Mouse (Mus musculus): ENCODE results near the gene Zfp513. TPM values are rescaled to one million over a fixed set of nuclear protein-coding genes. Genes with fewer than 3 reads are reported as not detected.

The Zfp513 gene
- 6.8 and 7.3 TPM in 2 replicates for polyA plus RNA-seq (2015; fragmentation: Nextera tagmentation; extraction: Ambion mirVana)

DNA sequence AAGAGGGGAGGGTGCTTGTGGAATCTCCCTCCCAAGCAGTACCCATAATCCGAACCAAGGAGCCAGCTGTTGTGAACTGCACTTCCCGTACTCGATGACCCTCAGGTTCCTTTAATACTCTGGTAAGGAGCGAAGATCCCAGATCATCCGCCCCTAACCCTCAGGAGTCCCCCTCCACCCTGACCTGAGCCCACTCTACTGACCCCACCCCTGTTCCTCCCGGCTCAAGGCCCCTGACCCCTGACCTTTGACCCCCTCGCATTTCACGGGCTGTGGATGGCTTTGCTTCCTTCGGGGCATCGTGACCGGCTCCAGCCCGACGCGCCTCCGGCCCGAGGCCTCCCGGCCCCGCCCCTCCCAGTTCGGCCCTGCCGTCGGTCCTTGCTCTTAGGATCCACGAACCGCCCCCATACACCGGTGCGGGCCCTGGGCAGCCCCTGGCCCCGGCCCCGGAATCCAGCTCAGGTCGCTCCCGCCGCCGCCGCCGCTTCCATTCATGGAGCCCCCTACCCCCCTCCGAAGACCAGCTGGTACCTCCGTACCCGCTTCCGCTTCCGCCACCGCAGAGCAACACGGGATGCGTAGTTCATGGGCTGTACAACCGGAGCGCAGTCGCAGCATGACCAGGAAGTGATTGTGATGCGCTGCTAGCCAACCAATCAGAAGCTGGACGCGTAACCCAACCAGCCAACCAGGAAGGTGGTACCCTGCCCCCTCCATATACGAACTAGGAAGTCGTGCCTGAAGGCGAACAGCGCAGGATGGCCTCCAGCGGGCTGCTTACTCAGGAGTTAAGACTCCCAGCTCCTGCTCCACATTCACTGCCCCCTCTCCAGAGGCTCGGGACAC lies at the start of gene Zfp513:
Zfp513 (minus strand) TSS at position 562 of the 849 bp plus-strand sequence.
- ATAC-seq: peak; percentile 94
- Histone ChIP-seq H3K27me3 (replicated peaks; ENCODE audit: control insufficient read depth, insufficient read depth, low read length) (no peaks in the 10 kb centered on the region), H3K9ac (ENCODE audit: low read depth, low read length) (peak within 1 kb of the TSS; percentile 75), H3K4me2 (replicated peaks; ENCODE audit: low read depth) (peak within 1 kb of the TSS; percentile 74), H3K4me1 (replicated peaks; ENCODE audit: control insufficient read depth, insufficient read depth, low read length) (no peaks in the 10 kb centered on the region), H3K36me3 (ENCODE audit: control insufficient read depth, insufficient read depth) (peaks cover 62% of the 10 kb centered on the region), H3K9me3 (ENCODE audit: control insufficient read depth) (no peaks in the 10 kb centered on the region; the same call in 1 of the 2 replicates), H3K27ac (ENCODE audit: low read depth, low read length) (peak within 1 kb of the TSS; percentile 82), H3K4me3 (ENCODE audit: low read depth, low read length) (peak within 1 kb of the TSS; percentile 77)
- WGBS: under 1% methylated on average over 52 of the region's 53 CpGs
- no peak for TF ChIP-seq CTCF (IDR thresholded peaks at IDR 0.05; ENCODE audit: low read depth)

DNA sequence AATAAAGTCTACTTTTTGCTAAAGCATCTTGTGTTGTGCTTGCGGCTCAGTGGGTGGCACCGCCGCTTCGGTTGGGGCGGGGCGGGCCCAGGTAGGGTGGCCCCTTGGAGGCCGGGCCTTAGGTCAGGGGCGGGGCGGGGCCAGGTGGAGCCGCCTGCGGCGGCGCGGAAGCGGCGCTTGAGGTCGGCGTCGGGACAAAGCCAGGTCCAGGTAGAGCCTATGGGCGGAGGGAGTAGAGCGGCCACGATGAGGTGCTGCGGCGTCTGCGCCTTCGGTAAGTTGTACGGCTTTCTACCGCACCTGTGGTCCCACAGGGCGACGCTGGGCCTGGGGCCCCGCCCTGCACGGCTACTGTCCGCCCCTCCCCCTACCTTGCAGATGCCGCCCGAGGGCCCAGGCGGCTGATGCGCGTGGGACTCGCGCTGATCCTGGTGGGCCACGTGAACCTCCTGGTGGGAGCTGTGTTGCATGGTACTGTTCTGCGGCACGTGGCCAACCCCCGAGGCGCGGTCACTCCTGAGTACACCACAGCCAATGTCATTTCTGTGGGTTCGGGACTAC lies 49.5 kb upstream of the Zfp513 start, which contains the start of gene Krtcap3:
Krtcap3 (plus strand) TSS at position 151 of the 561 bp plus-strand sequence.
- 16% methylated on average over 47 of the region's 47 CpGs for WGBS
- peak; percentile 89 for ATAC-seq
- H3K27me3 ChIP-seq (replicated peaks; ENCODE audit: control insufficient read depth, insufficient read depth, low read length): no peaks in the 10 kb centered on the region
- H3K4me2 ChIP-seq (replicated peaks; ENCODE audit: low read depth): peak within 1 kb of the TSS; percentile 74
- no peak for TF ChIP-seq CTCF (IDR thresholded peaks at IDR 0.05; ENCODE audit: low read depth)
- H3K4me1 ChIP-seq (replicated peaks; ENCODE audit: control insufficient read depth, insufficient read depth, low read length): no peaks in the 10 kb centered on the region
- H3K4me3 ChIP-seq (ENCODE audit: low read depth, low read length): peak within 1 kb of the TSS; percentile 48
- peak within 1 kb of the TSS; percentile 80 for H3K27ac ChIP-seq (ENCODE audit: low read depth, low read length)
- peak within 1 kb of the TSS; percentile 48 for H3K9ac ChIP-seq (ENCODE audit: low read depth, low read length)
- peaks cover 54% of the 10 kb centered on the region for H3K36me3 ChIP-seq (ENCODE audit: control insufficient read depth, insufficient read depth)
- no peaks in the 10 kb centered on the region for H3K9me3 ChIP-seq (ENCODE audit: control insufficient read depth)

DNA sequence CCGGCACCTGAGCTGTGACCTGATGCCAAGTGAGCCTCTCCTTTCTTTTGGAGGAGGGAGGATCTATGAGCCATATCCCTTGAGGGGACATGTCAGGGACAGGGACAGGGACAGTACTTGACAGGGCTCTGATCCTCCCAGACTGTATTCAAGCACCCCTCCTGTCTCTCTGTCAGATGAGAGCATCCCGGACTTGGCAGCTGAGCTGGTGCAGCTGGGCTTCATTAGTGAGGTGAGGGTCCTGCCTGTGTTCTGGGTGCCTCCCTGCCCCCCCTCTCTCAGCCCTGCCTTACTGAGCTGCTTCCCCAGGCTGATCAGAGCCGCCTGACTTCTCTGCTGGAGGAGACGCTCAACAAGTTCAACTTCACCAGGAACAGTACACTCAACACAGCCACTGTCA lies 48.6 kb upstream of the Zfp513 start:
- Histone ChIP-seq H3K27me3 (replicated peaks; ENCODE audit: control insufficient read depth, insufficient read depth, low read length) (no peaks in the 10 kb centered on the region), H3K36me3 (ENCODE audit: control insufficient read depth, insufficient read depth) (peaks cover 58% of the 10 kb centered on the region), H3K4me3 (ENCODE audit: low read depth, low read length) (no peak overlapping the region), H3K27ac (ENCODE audit: low read depth, low read length) (peak overlapping the region; percentile 54; the same call in 1 of the 2 replicates), H3K9ac (ENCODE audit: low read depth, low read length) (no peak overlapping the region), H3K4me2 (replicated peaks; ENCODE audit: low read depth) (no peak overlapping the region), H3K4me1 (replicated peaks; ENCODE audit: control insufficient read depth, insufficient read depth, low read length) (no peaks in the 10 kb centered on the region), H3K9me3 (ENCODE audit: control insufficient read depth) (no peaks in the 10 kb centered on the region)
- no peak for ATAC-seq
- TF ChIP-seq CTCF (IDR thresholded peaks at IDR 0.05; ENCODE audit: low read depth): no peak
- WGBS: 66% methylated on average over 4 of the region's 4 CpGs

DNA sequence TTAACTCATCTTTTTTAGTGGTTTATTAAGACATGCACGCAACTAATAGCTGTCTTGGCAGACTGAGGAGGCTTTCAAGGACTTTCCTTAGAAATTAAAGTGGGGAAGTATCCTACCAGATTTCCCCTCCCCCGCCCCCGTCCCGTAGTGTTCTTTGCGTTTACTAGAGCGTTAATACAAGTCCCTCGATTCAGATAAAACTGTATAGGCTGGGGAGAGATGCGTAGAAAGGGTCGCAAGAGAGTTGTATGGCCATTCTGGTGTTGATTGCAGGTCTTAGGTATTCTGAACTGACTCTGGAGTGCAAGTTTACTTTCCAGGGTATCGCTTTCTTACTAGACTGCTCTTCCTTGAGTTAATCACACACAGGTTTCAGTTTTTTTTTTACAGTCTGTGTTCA lies 40.1 kb upstream of the Zfp513 start:
- Histone ChIP-seq H3K27me3 (replicated peaks; ENCODE audit: control insufficient read depth, insufficient read depth, low read length) (no peaks in the 10 kb centered on the region), H3K9ac (ENCODE audit: low read depth, low read length) (peak overlapping the region; percentile 98; the same call in 1 of the 2 replicates)

DNA sequence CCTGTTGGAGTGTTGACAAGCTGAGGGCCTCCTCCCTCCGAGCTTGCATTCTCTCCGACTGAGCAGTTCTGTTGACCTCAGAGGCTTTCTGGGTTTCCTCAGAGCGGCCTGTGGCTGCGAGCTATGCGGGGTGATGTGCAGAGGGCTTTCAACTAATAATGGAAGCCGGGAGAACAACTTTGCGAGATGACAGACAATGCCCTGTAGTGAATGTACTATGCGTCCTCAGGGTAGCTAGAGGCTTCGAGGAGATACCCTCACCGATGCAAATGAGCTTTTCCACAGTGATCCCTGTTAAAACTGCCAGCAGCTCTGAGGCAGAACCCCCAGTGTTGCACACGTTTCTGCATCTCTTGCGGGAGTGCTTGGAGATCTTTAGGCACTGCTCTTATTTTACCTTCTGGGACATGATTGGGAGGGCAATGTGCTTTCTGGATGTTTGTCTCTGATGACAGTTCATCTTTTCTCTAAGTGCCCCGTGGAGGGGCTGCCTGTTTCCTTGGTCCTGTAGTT lies 39.5 kb upstream of the Zfp513 start:
- H3K4me1 ChIP-seq (replicated peaks; ENCODE audit: control insufficient read depth, insufficient read depth, low read length): 0 out of 2 replicates have a peak, but pooled peaks cover 7% of the 10 kb centered on the region
- no peaks in the 10 kb centered on the region for H3K9me3 ChIP-seq (ENCODE audit: control insufficient read depth)
- peak overlapping the region; percentile 98 for H3K4me3 ChIP-seq (ENCODE audit: low read depth, low read length)
- ATAC-seq: no peak
- peak overlapping the region; percentile 73 for H3K4me2 ChIP-seq (replicated peaks; ENCODE audit: low read depth)
- no peaks in the 10 kb centered on the region for H3K27me3 ChIP-seq (replicated peaks; ENCODE audit: control insufficient read depth, insufficient read depth, low read length)
- TF ChIP-seq CTCF (IDR thresholded peaks at IDR 0.05; ENCODE audit: low read depth): no peak
- H3K27ac ChIP-seq (ENCODE audit: low read depth, low read length): peak overlapping the region; percentile 100
- H3K36me3 ChIP-seq (ENCODE audit: control insufficient read depth, insufficient read depth): peaks cover 29% of the 10 kb centered on the region
- H3K9ac ChIP-seq (ENCODE audit: low read depth, low read length): peak overlapping the region; percentile 98
- under 1% methylated on average over 13 of the region's 13 CpGs for WGBS

More for the DNA sequence above, 40.1 kb upstream of the Zfp513 start:
- 15% methylated on average over 10 of the region's 10 CpGs for WGBS
- H3K4me1 ChIP-seq (replicated peaks; ENCODE audit: control insufficient read depth, insufficient read depth, low read length): 0 out of 2 replicates have a peak, but pooled peaks cover 7% of the 10 kb centered on the region
- H3K36me3 ChIP-seq (ENCODE audit: control insufficient read depth, insufficient read depth): peaks cover 35% of the 10 kb centered on the region
- H3K9me3 ChIP-seq (ENCODE audit: control insufficient read depth): no peaks in the 10 kb centered on the region
- peak overlapping the region; percentile 73 for H3K4me2 ChIP-seq (replicated peaks; ENCODE audit: low read depth)
- H3K4me3 ChIP-seq (ENCODE audit: low read depth, low read length): peak overlapping the region; percentile 98
- no peak overlapping the region for H3K27ac ChIP-seq (ENCODE audit: low read depth, low read length)
- no peak for TF ChIP-seq CTCF (IDR thresholded peaks at IDR 0.05; ENCODE audit: low read depth)
- no peak for ATAC-seq

Measured in intestine, postnatal 0 days (tissue).